Mouse (Mus musculus) liver, embryonic 14.5 days (tissue): ENCODE data around the gene Mecom. TPM values are rescaled to one million over a fixed set of nuclear protein-coding genes. Genes with fewer than 3 reads are reported as not detected.

Experiments
- ATAC-seq: fragments of 200-750 bp; cut with Nextera tagmentation; 2 replicates; pipeline ENCODE4 v1.8.0; 2017; ENCODE audit warnings: moderate number of reproducible peaks, mild to moderate bottlenecking, moderate library complexity; ENCODE audit not compliant: insufficient read depth
- DNase-seq, 3 experiments: peaks; one replicate each; pipeline ENCODE4 v3.0.0-alpha.2; 2012 to 2013; ENCODE audit warnings: low read depth in 3 of 3, low spot score in 3 of 3
- H3K27ac ChIP-seq: fragments of 300-500 bp; sonication (generic); 2 replicates; pipeline ENCODE4 v1.5.1; 2014; ENCODE audit warnings: moderate library complexity, mild to moderate bottlenecking, control low read depth, inconsistent platforms
- H3K27me3 ChIP-seq: fragments of 300-500 bp; sonication (generic); 2 replicates; pipeline ENCODE4 v1.6.1; 2014; ENCODE audit warnings: mild to moderate bottlenecking, low read length, moderate library complexity; ENCODE audit not compliant: control insufficient read depth, insufficient read depth
- H3K36me3 ChIP-seq: fragments of 300-500 bp; sonication (generic); replicated peaks from 2 replicates; pipeline ENCODE4 v1.6.1; 2014; ENCODE audit warnings: low read depth; ENCODE audit not compliant: control insufficient read depth, insufficient read depth
- H3K4me1 ChIP-seq, 2 experiments: fragments of 200-500 bp in 1 of 2; fragments of 300-500 bp in 1 of 2; sonication (generic) in 1 of 2; replicated peaks; 2 replicates each; pipeline ENCODE4 v1.6.1; 2012 to 2014; ENCODE audit warnings: antibody characterized with exemption in 1 of 2, inconsistent platforms in 1 of 2, low read length in 1 of 2; ENCODE audit not compliant: control insufficient read depth in 2 of 2, insufficient read depth in 2 of 2
- H3K4me2 ChIP-seq: fragments of 300-500 bp; sonication (generic); 2 replicates; pipeline ENCODE4 v1.6.1; 2014; ENCODE audit warnings: low read depth, mild to moderate bottlenecking, control low read depth, moderate library complexity
- H3K4me3 ChIP-seq, 2 experiments: fragments of 200-500 bp in 1 of 2; fragments of 300-500 bp in 1 of 2; sonication (generic) in 1 of 2; 2 replicates each; pipeline ENCODE4 v1.5.1; 2012 to 2014; ENCODE audit warnings: low read depth in 2 of 2, low read length in 2 of 2, mild to moderate bottlenecking in 2 of 2, control low read depth in 1 of 2, inconsistent platforms in 1 of 2, moderate library complexity in 1 of 2; ENCODE audit not compliant: insufficient read depth in 1 of 2
- H3K9ac ChIP-seq: fragments of 300-500 bp; sonication (generic); replicated peaks from 2 replicates; pipeline ENCODE4 v1.6.1; 2014; ENCODE audit warnings: mild to moderate bottlenecking, control low read depth, moderate library complexity
- H3K9me3 ChIP-seq: fragments of 300-500 bp; sonication (generic); 2 replicates; pipeline ENCODE4 v1.6.1; 2016; ENCODE audit warnings: low read length, mixed read lengths; ENCODE audit not compliant: control insufficient read depth
- CTCF ChIP-seq: IDR thresholded peaks from 2 replicates; pipeline ENCODE4 v1.5.1; 2016; ENCODE audit warnings: antibody characterized with exemption, low read depth, control low read depth
- EP300 ChIP-seq: IDR thresholded peaks from 2 replicates; pipeline ENCODE4 v1.6.1; 2016; ENCODE audit warnings: antibody characterized with exemption, low read depth
- WGBS: fragments of 180-500 bp; shearing (Covaris S2); extraction: QIAGEN DNeasy Blood & Tissue Kit; methylation state at CpG from one replicate; pipeline ENCODE4 v1.1.7; 2014; ENCODE audit not compliant: insufficient replicate concordance; 5-methylcytosine and 5-hydroxymethylcytosine counted together
- polyA plus RNA-seq, 2 experiments: library from polyadenylated mRNA; depleted of rRNA in 1 of 2; stranded (reverse) in 1 of 2; unstranded in 1 of 2; fragments of >200 nt; fragmentation: Nextera tagmentation in 1 of 2; extraction: Ambion mirVana in 1 of 2; gene quantifications; 2 replicates each; pipeline versions ENCODE4 v1.2.1 to v1.2.3; 2012 to 2014

Mecom gene
- polyA plus RNA-seq, 2 experiments: 0.67 to 0.75 TPM

GRCm38 (mm10) chr3:30181807-30182481 lies 365.9 kb downstream of the Mecom start:
- Histone ChIP-seq H3K9me3 (no peaks in the 10 kb centered on the region), H3K4me3 (no peak overlapping the region), H3K4me1 (no peaks in the 10 kb centered on the region), H3K36me3 (no peaks in the 10 kb centered on the region), H3K9ac (no peak overlapping the region), H3K4me2 (no peak overlapping the region), H3K27ac (no peak overlapping the region), H3K27me3 (no peaks in the 10 kb centered on the region)
- TF ChIP-seq EP300 (no peak), CTCF (no peak)
- no peak for ATAC-seq
- no peak for DNase-seq
- WGBS: 61% methylated on average over 8 of the region's 8 CpGs

- Histone ChIP-seq H3K4me1 (no peaks in the 10 kb centered on the region), H3K27me3 (no peaks in the 10 kb centered on the region), H3K9ac (no peak overlapping the region), H3K4me3 (no peak overlapping the region), H3K27ac (no peak overlapping the region), H3K36me3 (no peaks in the 10 kb centered on the region), H3K9me3 (no peaks in the 10 kb centered on the region), H3K4me2 (no peak overlapping the region)
- no peak for TF ChIP-seq CTCF
- TF ChIP-seq EP300: no peak
- no peak for ATAC-seq
- no peak for DNase-seq
- WGBS: 61% methylated on average over 5 of the region's 5 CpGs
Observed at GRCm38 (mm10) chr3:30176615-30177014, 371.2 kb downstream of the Mecom start.

- TF ChIP-seq EP300: no peak
- no peak for TF ChIP-seq CTCF
- no peak for ATAC-seq
Observed at GRCm38 (mm10) chr3:30173812-30174211, 374.0 kb downstream of the Mecom start.

GRCm38 (mm10) chr3:30168396-30169186 lies 379.2 kb downstream of the Mecom start:
- TF ChIP-seq EP300: no peak
- Histone ChIP-seq H3K27me3 (no peaks in the 10 kb centered on the region), H3K9ac (no peak overlapping the region), H3K27ac (no peak overlapping the region), H3K36me3 (no peaks in the 10 kb centered on the region), H3K9me3 (no peaks in the 10 kb centered on the region), H3K4me2 (no peak overlapping the region), H3K4me3 (no peak overlapping the region), H3K4me1 (no peaks in the 10 kb centered on the region)
- ATAC-seq (no peak), DNase-seq (no peak)
- 57% methylated on average over 3 of the region's 3 CpGs for WGBS

More at GRCm38 (mm10) chr3:30173812-30174211, 374.0 kb downstream of the Mecom start:
- H3K4me1 ChIP-seq: no peaks in the 10 kb centered on the region
- H3K4me2 ChIP-seq: no peak overlapping the region
- no peak overlapping the region for H3K4me3 ChIP-seq
- H3K9ac ChIP-seq: no peak overlapping the region
- no peak overlapping the region for H3K27ac ChIP-seq
- H3K36me3 ChIP-seq: no peaks in the 10 kb centered on the region
- H3K27me3 ChIP-seq: no peaks in the 10 kb centered on the region
- WGBS: 39% methylated on average over 3 of the region's 3 CpGs
- DNase-seq: no peak
- H3K9me3 ChIP-seq: no peaks in the 10 kb centered on the region

- Histone ChIP-seq H3K27ac (no peak overlapping the region), H3K36me3 (no peaks in the 10 kb centered on the region), H3K4me3 (no peak overlapping the region), H3K9me3 (no peaks in the 10 kb centered on the region), H3K9ac (no peak overlapping the region), H3K27me3 (no peaks in the 10 kb centered on the region), H3K4me2 (no peak overlapping the region), H3K4me1 (no peaks in the 10 kb centered on the region)
- DNase-seq: no peak
- no peak for TF ChIP-seq CTCF
- no peak for TF ChIP-seq EP300
- ATAC-seq: no peak
- 61% methylated on average over 3 of the region's 3 CpGs for WGBS
Observed at GRCm38 (mm10) chr3:30167027-30167426, 380.8 kb downstream of the Mecom start.
